Mouse (Mus musculus): ENCODE data around the gene Tet2. TPM values are rescaled to one million over a fixed set of nuclear protein-coding genes. Genes with fewer than 3 reads are reported as not detected.
A peak's percentile ranks its signal among the peaks of the same experiment; 100 is the strongest.

The Tet2 gene
- polyA plus RNA-seq, 1 experiment from 2014 or later, result 12.9 TPM

DNA sequence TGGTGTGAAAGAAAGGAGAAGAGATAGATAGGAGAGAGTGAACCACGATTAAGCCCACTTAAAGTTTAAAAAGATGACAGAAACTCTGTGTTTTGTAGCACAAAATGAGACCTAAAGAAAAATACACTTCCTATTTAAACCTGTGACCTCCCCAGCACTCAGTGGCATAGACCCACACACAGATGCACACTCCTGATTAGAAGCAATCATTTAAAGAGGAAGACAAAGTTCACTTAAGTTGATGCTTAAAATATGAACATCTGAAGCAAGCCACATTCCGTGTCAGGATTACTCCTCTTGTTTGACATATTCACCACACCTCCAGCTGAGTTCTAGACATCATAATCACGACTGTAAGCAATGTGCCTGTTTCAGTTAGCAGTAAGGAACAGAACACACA lies 14.3 kb downstream of the Tet2 start:
- Histone ChIP-seq H3K36me3 (ENCODE audit: control insufficient read depth, insufficient read depth, low read length) (no peaks in the 10 kb centered on the region), H3K9me3 (ENCODE audit: control insufficient read depth, low read length) (no peaks in the 10 kb centered on the region), H3K4me2 (replicated peaks; ENCODE audit: low read depth) (no peak overlapping the region), H3K4me1 (replicated peaks; ENCODE audit: control insufficient read depth, insufficient read depth) (0 out of 2 replicates have a peak, but pooled peaks cover 5% of the 10 kb centered on the region), H3K27ac (replicated peaks) (no peak overlapping the region), H3K27me3 (ENCODE audit: control insufficient read depth, insufficient read depth, low read length) (no peaks in the 10 kb centered on the region), H3K9ac (ENCODE audit: low read length) (no peak overlapping the region), H3K4me3 (ENCODE audit: low read depth, low read length) (no peak overlapping the region)
- TF ChIP-seq EP300 (optimal IDR thresholded peaks at IDR 0.05) (no peak), CTCF (IDR thresholded peaks at IDR 0.05; ENCODE audit: low read depth) (no peak)
- DNase-seq (ENCODE audit: low spot score) (no peak), ATAC-seq (ENCODE audit: low FRiP score, low TSS enrichment) (no peak)
- WGBS, result 39% methylated on average over 3 of the region's 3 CpGs

DNA sequence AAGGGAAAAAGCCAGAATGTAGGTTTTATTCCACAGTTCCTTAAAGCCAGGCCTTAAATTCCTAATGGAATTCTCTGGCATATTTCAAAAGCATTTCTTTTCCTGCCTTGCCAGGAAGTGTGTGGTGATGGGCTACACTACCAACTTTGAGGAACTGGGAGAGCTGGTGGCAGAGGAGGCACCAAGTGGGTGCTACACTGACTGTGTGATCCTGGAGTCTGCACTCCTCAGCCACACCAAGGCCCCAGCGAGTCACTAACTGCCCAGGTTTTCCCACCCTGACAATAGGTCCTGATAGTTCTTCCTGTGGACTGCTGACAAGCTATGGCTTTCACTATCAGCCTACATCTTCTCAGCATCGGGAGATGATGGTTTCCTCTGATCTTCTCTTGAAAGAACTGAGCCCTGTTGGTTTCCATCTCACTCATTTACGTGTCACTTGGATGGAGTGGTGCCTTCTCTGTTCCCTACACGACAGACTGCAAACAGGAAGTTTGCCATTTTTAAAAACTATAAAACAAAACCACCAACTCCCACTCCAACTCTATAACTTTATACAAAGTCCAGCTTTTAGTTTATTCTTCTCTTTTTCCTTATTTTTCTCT lies 18.7 kb downstream of the Tet2 start:
- 75% methylated on average over 4 of the region's 4 CpGs for WGBS

DNA sequence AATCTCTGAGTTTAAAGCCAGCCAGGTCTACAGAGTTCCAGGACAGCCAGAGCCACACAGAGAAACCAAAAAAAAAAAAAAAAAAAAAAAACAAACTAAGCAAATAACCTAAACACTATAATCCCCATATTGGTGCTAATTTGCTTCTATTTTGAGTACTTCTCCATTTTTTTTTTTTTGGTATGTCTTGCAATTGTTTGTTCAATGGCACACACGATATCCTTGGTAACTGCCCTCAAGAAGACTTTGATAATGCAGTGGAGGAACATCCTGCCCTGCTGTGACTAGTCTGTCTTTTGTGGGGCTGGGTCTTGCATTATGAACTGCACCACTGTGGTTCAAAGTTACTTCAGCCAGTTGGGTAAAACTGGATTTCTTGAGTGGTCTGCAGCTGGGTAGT lies 19.4 kb downstream of the Tet2 start:
- ATAC-seq (ENCODE audit: low FRiP score, low TSS enrichment) (no peak), DNase-seq (ENCODE audit: low spot score) (no peak)
- H3K36me3 ChIP-seq (ENCODE audit: control insufficient read depth, insufficient read depth, low read length), result no peaks in the 10 kb centered on the region
- TF ChIP-seq EP300 (optimal IDR thresholded peaks at IDR 0.05), result no peak
- TF ChIP-seq CTCF (IDR thresholded peaks at IDR 0.05; ENCODE audit: low read depth), result no peak
- no peak overlapping the region for H3K9ac ChIP-seq (ENCODE audit: low read length)
- no peak overlapping the region for H3K27ac ChIP-seq (replicated peaks)
- H3K9me3 ChIP-seq (ENCODE audit: control insufficient read depth, low read length), result no peaks in the 10 kb centered on the region
- no peak overlapping the region for H3K4me3 ChIP-seq (ENCODE audit: low read depth, low read length)
- no peaks in the 10 kb centered on the region for H3K27me3 ChIP-seq (ENCODE audit: control insufficient read depth, insufficient read depth, low read length)
- 46% methylated on average over 1 of the region's 1 CpGs for WGBS
- H3K4me1 ChIP-seq (replicated peaks; ENCODE audit: control insufficient read depth, insufficient read depth), result no peaks in the 10 kb centered on the region
- no peak overlapping the region for H3K4me2 ChIP-seq (replicated peaks; ENCODE audit: low read depth)

More for the DNA sequence above, 18.7 kb downstream of the Tet2 start:
- Histone ChIP-seq H3K36me3 (ENCODE audit: control insufficient read depth, insufficient read depth, low read length) (no peaks in the 10 kb centered on the region), H3K4me3 (ENCODE audit: low read depth, low read length) (no peak overlapping the region), H3K4me1 (replicated peaks; ENCODE audit: control insufficient read depth, insufficient read depth) (no peaks in the 10 kb centered on the region), H3K9me3 (ENCODE audit: control insufficient read depth, low read length) (no peaks in the 10 kb centered on the region), H3K27me3 (ENCODE audit: control insufficient read depth, insufficient read depth, low read length) (no peaks in the 10 kb centered on the region), H3K4me2 (replicated peaks; ENCODE audit: low read depth) (no peak overlapping the region), H3K9ac (ENCODE audit: low read length) (no peak overlapping the region), H3K27ac (replicated peaks) (no peak overlapping the region)
- ATAC-seq (ENCODE audit: low FRiP score, low TSS enrichment), result no peak
- DNase-seq (ENCODE audit: low spot score), result no peak
- TF ChIP-seq CTCF (IDR thresholded peaks at IDR 0.05; ENCODE audit: low read depth), result no peak
- TF ChIP-seq EP300 (optimal IDR thresholded peaks at IDR 0.05), result no peak

DNA sequence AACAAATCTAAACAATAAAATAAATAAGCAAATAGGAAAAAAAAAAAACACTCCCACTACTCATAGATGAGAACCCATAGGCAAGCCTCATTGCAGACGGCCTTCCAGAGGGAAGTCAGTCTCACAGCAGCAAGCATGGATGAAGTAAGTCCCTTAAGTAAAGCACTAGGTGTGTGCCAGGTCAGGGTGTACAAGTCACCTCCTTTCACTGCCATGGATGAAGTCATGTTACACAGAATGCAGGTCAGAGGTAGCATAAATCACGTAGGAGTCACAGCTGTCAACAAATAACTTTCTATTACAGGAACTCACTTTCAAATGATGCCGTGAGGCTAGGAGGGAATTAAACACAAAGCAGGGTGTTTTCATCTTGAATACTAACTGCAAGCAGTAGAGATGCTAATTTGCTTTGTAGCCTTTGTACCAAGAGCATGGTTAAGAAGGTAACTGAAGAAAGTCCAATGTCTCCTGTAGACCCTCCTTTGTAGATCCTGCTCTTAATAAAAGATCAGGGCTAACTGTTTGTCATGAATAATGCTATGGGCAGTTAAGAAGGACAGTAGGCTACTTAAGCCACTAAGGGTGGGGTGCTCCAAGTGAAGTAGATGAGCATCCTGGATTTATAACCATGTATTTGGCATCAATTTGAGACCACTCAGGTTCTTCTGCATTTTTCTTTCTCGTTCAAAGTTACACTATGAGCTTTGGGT lies 20.4 kb downstream of the Tet2 start:
- H3K27ac ChIP-seq (replicated peaks), result no peak overlapping the region
- 72% methylated on average over 4 of the region's 4 CpGs for WGBS

DNA sequence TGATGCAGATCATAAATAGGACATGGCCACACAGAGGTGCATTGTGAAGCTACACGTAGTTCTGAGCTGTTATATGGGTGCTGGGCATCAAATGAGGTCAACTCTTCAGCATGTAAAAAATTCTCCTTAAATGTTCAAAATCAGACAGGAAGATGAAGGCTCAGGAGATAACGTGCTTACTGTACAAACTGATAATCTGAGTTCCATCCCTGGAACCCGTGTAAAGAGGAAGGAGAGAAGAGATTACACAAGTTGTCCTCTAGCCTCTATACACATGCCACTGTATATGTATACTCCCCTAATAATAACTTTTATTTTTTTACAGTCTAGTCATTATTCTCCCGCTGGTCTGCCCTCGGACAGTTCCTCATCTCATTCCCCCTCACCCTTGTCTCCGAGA lies 21.7 kb downstream of the Tet2 start:
- H3K4me1 ChIP-seq (replicated peaks; ENCODE audit: control insufficient read depth, insufficient read depth), result no peaks in the 10 kb centered on the region
- no peak overlapping the region for H3K27ac ChIP-seq (replicated peaks)
- no peaks in the 10 kb centered on the region for H3K27me3 ChIP-seq (ENCODE audit: control insufficient read depth, insufficient read depth, low read length)
- H3K36me3 ChIP-seq (ENCODE audit: control insufficient read depth, insufficient read depth, low read length), result no peaks in the 10 kb centered on the region
- H3K4me2 ChIP-seq (replicated peaks; ENCODE audit: low read depth), result no peak overlapping the region
- DNase-seq (ENCODE audit: low spot score) (no peak), ATAC-seq (ENCODE audit: low FRiP score, low TSS enrichment) (no peak)
- H3K9ac ChIP-seq (ENCODE audit: low read length), result no peak overlapping the region
- 80% methylated on average over 6 of the region's 6 CpGs for WGBS
- no peaks in the 10 kb centered on the region for H3K9me3 ChIP-seq (ENCODE audit: control insufficient read depth, low read length)
- H3K4me3 ChIP-seq (ENCODE audit: low read depth, low read length), result no peak overlapping the region
- TF ChIP-seq EP300 (optimal IDR thresholded peaks at IDR 0.05), result no peak
- TF ChIP-seq CTCF (IDR thresholded peaks at IDR 0.05; ENCODE audit: low read depth), result no peak

More for the DNA sequence above, 20.4 kb downstream of the Tet2 start:
- Histone ChIP-seq H3K4me2 (replicated peaks; ENCODE audit: low read depth) (no peak overlapping the region), H3K9me3 (ENCODE audit: control insufficient read depth, low read length) (no peaks in the 10 kb centered on the region), H3K4me3 (ENCODE audit: low read depth, low read length) (no peak overlapping the region), H3K9ac (ENCODE audit: low read length) (no peak overlapping the region), H3K36me3 (ENCODE audit: control insufficient read depth, insufficient read depth, low read length) (no peaks in the 10 kb centered on the region), H3K4me1 (replicated peaks; ENCODE audit: control insufficient read depth, insufficient read depth) (no peaks in the 10 kb centered on the region), H3K27me3 (ENCODE audit: control insufficient read depth, insufficient read depth, low read length) (no peaks in the 10 kb centered on the region)
- ATAC-seq (ENCODE audit: low FRiP score, low TSS enrichment) (peak; percentile 95), DNase-seq (ENCODE audit: low spot score) (no peak)
- TF ChIP-seq CTCF (IDR thresholded peaks at IDR 0.05; ENCODE audit: low read depth) (no peak), EP300 (optimal IDR thresholded peaks at IDR 0.05) (no peak)

DNA sequence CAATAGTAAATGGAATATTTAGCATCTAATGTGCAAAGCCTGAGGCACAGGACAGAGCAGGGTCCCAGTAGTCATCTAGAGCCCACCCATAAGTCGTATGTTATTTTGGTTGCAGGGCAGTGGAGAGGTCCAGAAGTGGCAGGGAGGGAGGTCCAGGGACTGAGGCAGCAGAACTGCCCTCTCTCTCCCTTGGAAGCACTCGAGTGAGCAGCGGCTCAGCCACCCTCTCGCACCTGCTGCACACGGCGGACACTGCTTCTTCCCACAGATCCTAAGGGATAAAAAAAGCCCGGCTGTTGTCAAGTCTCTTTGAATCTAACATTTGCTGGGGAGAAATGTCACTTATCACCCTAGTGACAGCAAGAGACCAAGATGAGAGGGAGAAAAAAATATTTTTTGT lies 22.6 kb downstream of the Tet2 start:
- WGBS, result 81% methylated on average over 7 of the region's 7 CpGs
- Histone ChIP-seq H3K27me3 (ENCODE audit: control insufficient read depth, insufficient read depth, low read length) (no peaks in the 10 kb centered on the region), H3K9me3 (ENCODE audit: control insufficient read depth, low read length) (no peaks in the 10 kb centered on the region), H3K4me2 (replicated peaks; ENCODE audit: low read depth) (no peak overlapping the region), H3K9ac (ENCODE audit: low read length) (no peak overlapping the region), H3K4me3 (ENCODE audit: low read depth, low read length) (no peak overlapping the region), H3K36me3 (ENCODE audit: control insufficient read depth, insufficient read depth, low read length) (no peaks in the 10 kb centered on the region), H3K27ac (replicated peaks) (no peak overlapping the region), H3K4me1 (replicated peaks; ENCODE audit: control insufficient read depth, insufficient read depth) (no peaks in the 10 kb centered on the region)
- no peak for TF ChIP-seq EP300 (optimal IDR thresholded peaks at IDR 0.05)
- ATAC-seq (ENCODE audit: low FRiP score, low TSS enrichment) (no peak), DNase-seq (ENCODE audit: low spot score) (no peak)

Measured in stomach, postnatal 0 days (tissue).